Mouse (Mus musculus) cerebellum, adult (tissue): ENCODE measurements around the gene Mcrip1.
A peak's percentile ranks its signal among the peaks of the same experiment; 100 is the strongest.
"Not testable (repeated sequence)": the region's sequence is repeated elsewhere in the genome, so short reads cannot be mapped to it uniquely, and the experiment has no call there.

Experiments used
- ATAC-seq: cut with Nextera tagmentation; 2 replicates; pipeline ENCODE4 v1.9.2; 2017; ENCODE audit warnings: mild to moderate bottlenecking, moderate library complexity, mixed read lengths; ENCODE audit not compliant: insufficient number of reproducible peaks, low FRiP score, low TSS enrichment

The Mcrip1 gene

DNA sequence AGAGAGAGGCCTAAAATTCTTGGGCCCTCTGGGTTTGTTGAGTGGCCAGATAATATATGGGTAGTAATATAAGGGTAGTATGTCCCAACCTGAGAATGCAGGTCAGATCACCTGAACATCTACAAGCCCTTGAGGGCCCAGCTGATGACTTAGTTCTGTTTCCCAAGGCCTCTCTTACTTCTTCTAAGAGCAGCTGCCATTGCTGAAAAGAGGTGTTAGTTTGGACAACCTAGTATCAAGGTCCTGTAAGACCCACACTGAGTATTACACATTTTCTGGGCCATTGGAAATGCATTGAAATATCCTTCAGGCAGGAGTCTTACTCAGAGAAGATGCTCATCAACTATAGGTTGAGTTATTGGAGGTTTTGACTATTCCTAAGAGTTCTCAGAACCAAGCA is 26.4 kb upstream of the Mcrip1 start:
- no peak for ATAC-seq

DNA sequence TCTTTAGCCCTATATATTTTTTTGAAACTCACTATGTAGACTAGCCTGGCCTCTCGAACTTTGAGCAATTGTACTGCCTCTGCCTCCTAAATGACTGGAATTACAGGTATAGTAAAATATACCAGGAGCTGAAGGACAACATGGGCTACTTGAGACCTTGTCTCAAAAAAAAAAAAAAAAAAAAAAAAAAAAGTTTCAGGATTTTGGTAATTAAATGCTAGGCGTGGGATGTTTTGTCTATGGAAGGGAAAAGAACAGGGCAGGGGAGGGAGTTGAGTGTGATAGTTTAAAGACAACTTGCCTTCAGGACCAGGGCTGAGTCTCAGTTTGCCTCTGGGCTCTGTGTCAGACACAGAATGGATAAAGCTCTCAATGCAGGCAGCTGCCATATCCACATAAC is 25.5 kb upstream of the Mcrip1 start:
- ATAC-seq: no peak

- ATAC-seq: no peak
These were observed 24.7 kb upstream of the Mcrip1 start for GRCm38 (mm10) chr11:120574278-120574600.

DNA sequence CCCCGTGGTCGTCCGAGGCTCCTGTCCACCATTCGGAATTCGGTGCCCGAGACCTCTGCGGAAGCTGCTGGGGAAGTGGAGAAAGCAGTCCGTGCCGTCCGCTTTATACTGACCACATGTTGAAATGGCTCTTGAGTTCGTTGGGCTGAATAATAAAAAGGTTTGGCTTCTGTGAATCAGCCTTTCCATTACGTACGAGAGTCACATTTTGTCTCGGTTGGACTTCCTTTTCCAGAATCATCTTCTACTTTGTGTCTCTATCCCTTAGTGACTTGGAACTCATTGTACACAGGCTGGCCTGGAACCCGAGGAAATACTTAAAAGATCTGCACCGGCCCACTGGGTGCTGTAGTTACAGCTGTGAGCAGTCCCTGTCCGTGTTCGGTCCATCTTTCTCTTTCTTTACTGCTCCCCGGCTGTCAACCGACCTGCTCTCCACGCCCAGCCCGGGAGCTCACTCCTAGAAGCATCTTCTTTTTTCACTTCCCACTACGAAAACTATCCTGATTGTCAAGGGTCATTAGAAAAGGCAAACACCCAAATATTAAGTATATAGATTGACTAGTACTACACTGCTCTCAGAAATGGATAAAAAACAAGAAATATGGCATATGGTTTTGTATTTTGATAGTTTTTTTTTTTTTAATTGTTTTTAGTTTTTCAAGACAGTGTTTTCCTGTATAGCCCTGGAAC is 24.2 kb upstream of the Mcrip1 start:
- ATAC-seq: no peak

DNA sequence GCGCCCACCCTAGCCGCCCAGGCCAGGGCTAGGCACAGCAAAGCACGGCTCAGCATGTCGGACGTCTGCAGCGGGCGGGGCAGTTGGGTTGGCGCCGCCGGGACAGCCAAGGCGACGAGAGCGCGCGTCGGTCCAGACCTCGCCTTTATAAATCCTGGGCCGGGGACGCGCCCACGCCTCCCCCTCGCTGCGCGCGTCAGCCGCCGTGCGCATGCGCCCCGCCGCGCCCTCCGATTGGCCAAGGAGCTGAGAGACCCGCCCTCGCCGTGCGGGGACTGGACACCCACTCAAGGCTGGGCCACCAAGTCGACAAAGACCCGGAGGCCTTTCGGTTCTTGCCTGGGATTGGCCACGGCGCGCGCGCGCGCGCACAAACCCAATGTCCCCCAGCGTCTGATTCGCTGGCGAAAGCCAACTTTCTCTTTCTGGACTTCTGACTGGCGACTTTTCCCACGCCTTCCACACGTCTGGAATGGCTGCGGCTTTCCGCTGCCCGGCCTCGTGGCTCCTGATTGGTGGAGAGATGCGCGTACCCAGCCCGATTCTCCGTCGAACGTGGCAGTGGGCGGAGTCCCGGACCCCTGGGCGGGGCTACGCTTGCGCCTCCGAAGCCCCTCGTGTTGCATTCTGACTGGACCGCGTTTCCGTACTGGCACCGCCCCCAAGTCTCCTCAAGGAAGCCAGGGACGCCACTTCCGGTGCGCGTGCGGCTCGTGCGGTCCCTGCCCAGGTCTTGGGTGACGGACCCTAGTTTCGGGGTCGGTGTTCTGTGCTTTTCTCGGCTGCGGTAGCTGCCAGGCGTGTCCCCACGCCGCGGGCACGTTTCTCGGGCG is 23.4 kb upstream of the Mcrip1 start, which contains the start of gene P4hb:
Gene P4hb, minus strand, starts transcription at position 502 of the 833 bp plus-strand sequence.
- ATAC-seq: peak; percentile 98

DNA sequence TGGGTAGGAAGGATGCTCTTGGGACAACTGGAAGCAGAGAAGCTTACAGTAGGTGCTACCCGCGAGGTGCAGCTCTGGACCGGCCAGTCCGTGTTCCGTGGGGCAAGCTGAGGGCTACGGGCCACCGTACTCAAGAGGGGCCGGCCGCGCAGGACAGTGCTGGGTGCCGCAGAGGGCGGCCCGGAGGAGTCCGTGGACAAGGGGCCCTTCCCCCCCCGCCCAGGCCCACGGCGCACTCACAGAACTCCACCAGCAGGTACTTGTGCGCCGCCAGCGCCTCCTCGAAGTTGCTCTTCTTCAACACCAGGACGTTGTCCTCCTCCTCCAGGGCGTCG is 22.9 kb upstream of the Mcrip1 start:
- no peak; the same call in 1 of the 2 replicates for ATAC-seq

GRCm38 (mm10) chr11:120571754-120572416 is 22.4 kb upstream of the Mcrip1 start:
- no peak for ATAC-seq

DNA sequence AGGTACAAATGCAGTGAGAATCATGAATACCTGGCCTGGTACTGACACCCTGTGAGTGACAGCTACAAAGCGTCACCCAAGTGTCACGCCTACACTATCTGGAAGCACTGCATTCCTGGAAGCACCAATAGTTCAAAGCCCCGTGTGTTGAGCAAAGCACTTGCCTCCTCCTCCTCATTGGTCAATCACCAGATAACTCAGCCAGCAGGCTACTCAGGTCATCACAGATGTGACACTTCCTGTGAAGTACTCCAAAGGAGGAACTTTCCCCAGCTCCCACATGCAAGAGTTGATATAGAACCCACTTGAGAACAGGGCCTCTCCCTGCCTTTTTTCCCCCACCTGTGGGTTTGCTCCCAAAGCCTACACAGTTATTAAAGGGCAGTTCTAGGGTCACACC is 21.6 kb upstream of the Mcrip1 start:
- no peak for ATAC-seq

DNA sequence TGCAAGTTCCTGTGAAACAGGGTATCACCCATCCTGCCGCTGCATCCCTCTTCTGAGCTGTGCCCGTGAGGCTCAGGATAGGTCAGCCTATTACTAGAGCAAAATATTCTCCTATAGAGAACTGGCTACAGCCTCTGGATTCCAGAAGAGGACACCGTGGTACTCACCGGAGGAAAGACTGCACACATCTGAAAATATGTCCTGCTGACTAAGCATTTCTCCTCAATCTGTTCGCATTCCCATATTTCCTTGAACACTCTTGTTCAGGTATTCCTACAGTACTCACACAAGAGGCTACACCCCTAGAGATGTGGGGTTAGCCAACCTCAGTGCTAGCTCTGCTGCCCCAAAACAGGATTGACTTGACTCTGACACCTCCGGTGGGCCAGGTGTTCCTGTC is 18.8 kb upstream of the Mcrip1 start:
- ATAC-seq: no peak

DNA sequence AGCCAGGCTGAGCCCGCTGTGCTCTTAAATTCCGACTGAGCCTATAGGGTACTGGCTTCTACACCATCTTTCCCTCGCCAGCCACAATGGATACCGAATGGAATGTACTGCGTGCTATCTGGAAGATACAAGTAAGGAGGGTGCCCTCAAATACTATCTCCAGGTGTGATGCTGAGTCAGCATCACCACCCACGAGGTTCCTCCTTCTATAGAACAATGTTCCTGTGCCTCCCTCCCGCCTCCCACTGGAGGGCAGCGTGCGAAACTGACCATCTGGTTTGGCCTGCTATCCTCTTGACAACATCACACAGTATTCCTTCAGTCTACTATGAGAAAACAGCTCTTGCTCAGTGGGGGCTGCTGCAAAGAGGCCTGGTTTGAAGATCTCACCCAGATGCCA is 15.6 kb upstream of the Mcrip1 start:
- no peak for ATAC-seq

DNA sequence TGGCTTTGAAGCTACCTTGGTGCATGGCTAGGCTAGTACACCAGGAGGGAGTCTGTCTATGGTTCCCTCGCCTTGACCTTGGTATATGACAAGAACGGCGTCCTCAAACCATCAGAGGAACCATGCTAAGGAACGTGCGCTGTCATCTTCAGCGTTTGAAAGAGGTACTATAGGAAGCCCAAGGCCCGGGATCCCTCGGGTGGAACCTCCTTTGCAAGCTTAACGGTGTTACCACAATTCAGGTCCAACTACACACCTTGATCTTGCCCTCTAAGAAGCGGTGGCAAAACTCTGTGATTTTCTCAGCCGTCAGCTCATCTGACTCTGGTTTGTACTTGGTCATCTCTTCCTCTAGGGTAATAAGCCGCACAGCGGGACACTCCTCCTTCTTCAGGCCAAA is 13.4 kb upstream of the Mcrip1 start:
- no peak for ATAC-seq

- ATAC-seq: no peak
These were observed 11.6 kb upstream of the Mcrip1 start for GRCm38 (mm10) chr11:120560952-120561728.

- not testable (repeated sequence) for ATAC-seq
These were observed 9.3 kb upstream of the Mcrip1 start for GRCm38 (mm10) chr11:120558843-120559242.

- no peak for ATAC-seq
These were observed 5.7 kb upstream of the Mcrip1 start for GRCm38 (mm10) chr11:120555260-120555659.

DNA sequence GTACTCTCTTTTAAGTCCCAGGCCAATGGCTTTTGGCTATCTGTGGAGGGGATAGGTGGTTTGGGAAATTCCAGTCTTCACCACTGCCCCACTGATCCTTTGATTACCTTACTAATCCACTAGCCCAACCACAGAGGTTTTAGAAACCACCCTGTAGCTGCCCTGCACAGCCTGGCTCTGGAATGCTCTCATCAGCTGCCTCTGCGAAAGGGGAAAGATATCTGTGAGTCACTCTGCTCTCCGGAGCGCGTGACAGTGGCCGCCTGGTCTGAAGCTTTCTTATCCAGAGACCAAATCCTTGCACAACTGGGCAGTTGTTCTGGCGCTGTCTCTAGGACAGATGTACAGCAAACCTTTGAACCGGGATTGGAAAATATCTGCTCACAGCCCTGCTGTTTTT is 5.3 kb upstream of the Mcrip1 start:
- ATAC-seq: no peak

GRCm38 (mm10) chr11:120552736-120553135 is 3.2 kb upstream of the Mcrip1 start:
- ATAC-seq: no peak

DNA sequence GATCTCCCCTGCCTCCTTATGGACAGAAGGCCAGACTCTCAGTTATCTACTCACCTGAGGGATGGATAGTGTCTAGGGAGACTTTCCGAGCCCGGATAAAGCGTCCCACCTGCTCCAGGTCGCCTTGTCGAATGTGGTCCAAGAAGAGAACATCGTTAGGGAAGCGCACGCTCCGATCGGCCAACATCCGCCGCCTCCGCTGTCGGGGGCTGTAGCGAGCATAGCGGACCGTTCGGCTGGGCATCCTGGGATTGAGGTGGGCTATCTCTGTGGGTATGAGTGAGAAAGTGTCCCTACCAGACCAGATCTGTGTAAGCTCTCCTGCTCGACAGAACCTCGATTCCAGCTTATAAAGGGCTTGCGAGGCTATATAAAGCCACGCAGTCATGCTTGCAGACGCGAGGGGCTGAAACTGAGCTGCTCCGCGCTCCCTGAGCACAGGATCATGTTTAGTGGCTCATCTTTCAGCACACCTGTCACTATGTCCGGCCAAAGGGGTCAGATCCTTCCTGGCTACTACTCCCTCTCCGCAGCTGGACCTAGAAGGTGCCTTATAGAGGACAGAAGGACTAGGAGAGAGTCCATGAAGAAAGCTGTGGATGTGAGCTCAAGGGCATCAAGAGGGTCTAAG is 1.4 kb upstream of the Mcrip1 start, which contains the start of gene Ppp1r27:
Gene Ppp1r27, minus strand, starts transcription at position 323 of the 631 bp plus-strand sequence.
- ATAC-seq: no peak

DNA sequence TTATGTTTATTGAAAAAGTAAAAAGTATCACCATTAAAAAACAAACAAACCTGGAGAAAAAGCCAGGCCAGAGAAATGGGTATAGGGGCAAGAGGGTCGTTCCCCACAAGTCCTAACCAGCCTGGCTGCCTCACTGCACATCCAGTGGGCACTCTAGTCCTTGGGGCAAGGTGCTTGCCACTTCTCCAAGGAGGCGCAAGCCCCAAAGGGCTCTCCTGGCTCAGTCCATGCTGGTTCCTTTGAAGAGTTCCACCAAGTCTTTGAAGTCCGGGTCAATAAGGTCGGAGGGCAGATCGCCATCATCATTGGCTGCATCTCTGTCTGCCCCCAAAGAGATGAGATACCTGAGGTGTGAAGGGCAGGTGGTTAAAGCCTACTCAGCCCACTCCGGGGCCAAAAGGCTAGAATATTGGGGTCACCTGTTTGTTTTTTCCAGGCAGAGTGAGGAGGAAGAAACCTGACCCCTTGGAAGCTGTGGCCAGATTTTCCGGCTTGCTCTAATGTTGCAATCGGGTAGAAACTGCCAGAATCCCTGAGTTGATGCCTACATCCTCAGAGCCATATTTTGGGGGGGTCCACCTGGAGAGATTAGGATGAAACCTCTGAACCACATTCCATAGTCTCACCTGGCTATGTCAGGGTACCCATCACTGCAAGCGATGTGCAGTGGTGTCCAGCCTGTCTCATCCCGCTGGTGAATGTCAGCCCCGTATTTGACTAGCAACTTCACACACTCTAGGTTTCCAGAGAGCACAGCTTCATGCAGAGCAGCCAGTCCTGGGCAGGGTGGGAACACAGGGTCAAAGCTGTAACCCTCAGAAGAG is 671 bp upstream of the Mcrip1 start:
- ATAC-seq: no peak

DNA sequence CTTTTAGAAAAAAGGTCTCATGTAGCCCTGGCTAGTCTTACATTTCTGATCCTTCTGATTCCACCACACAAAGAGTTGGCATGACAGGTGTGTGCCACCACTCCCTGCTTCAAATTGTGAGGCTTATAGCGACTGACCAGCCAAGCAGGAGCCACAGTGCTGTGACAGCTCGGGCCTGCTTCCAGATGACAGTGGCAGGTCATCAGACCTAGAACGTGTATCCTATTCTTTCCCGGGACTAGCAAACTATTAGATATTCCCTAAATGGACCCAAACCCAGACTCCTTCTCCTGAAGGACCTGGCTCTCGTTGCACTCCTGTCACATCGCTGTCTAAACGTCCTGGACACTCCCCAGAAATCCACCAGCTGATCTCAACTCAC is 750 bp downstream of the Mcrip1 start:
- no peak for ATAC-seq
